Mouse (Mus musculus) lung, postnatal 25 days (tissue): Measurements from ENCODE around the gene Cfap157.
A peak's percentile ranks its signal among the peaks of the same experiment; 100 is the strongest.

Experiments
- DNase-seq: peaks from one replicate; pipeline ENCODE4 v3.0.0; 2022; ENCODE audit warnings: low spot score

Cfap157 gene

GRCm38 (mm10) chr2:32750199-32750598, 34.0 kb downstream of the Cfap157 start:
- no peak for DNase-seq

GRCm38 (mm10) chr2:32749082-32749481, 35.1 kb downstream of the Cfap157 start:
- DNase-seq: no peak

- no peak for DNase-seq
Observed at GRCm38 (mm10) chr2:32744272-32744982, 39.8 kb downstream of the Cfap157 start.

GRCm38 (mm10) chr2:32742173-32742531, 42.1 kb downstream of the Cfap157 start:
- DNase-seq: no peak

- peak; percentile 57 for DNase-seq
Observed at GRCm38 (mm10) chr2:32741273-32742172, 42.7 kb downstream of the Cfap157 start.

GRCm38 (mm10) chr2:32740916-32741272, 43.3 kb downstream of the Cfap157 start, which contains the start of gene 6330409D20Rik:
6330409D20Rik (minus strand) TSS chr2:32741016.
- no peak for DNase-seq

GRCm38 (mm10) chr2:32739311-32739710, 44.9 kb downstream of the Cfap157 start:
- DNase-seq: no peak

GRCm38 (mm10) chr2:32737008-32737407, 47.2 kb downstream of the Cfap157 start:
- no peak for DNase-seq

GRCm38 (mm10) chr2:32736306-32736829, 47.9 kb downstream of the Cfap157 start:
- no peak for DNase-seq

- peak; percentile 89 for DNase-seq
Observed at GRCm38 (mm10) chr2:32734933-32735332, 49.3 kb downstream of the Cfap157 start.

GRCm38 (mm10) chr2:32734480-32734879, 49.7 kb downstream of the Cfap157 start:
- DNase-seq: peak; percentile 44

GRCm38 (mm10) chr2:32732695-32733094, 51.5 kb downstream of the Cfap157 start:
- DNase-seq: no peak

- DNase-seq: no peak
Observed at GRCm38 (mm10) chr2:32731911-32732310, 52.3 kb downstream of the Cfap157 start.

- DNase-seq: no peak
Observed at GRCm38 (mm10) chr2:32730854-32731253, 53.4 kb downstream of the Cfap157 start.

GRCm38 (mm10) chr2:32729547-32729946, 54.7 kb downstream of the Cfap157 start:
- DNase-seq: no peak

GRCm38 (mm10) chr2:32728463-32728862, 55.8 kb downstream of the Cfap157 start:
- DNase-seq: peak; percentile 52

GRCm38 (mm10) chr2:32727435-32727834, 56.8 kb downstream of the Cfap157 start:
- peak; percentile 98 for DNase-seq
